Mouse (Mus musculus): ENCODE results near the gene Cmpk1. TPM values are rescaled to one million over a fixed set of nuclear protein-coding genes. Genes with fewer than 3 reads are reported as not detected.
"Not testable (repeated sequence)": the region's sequence is repeated elsewhere in the genome, so short reads cannot be mapped to it uniquely, and the experiment has no call there.

The Cmpk1 gene
- total RNA-seq (2015; ENCODE audit: low replicate concordance) (21.3 and 43.2 TPM in 2 replicates), total RNA-seq (2017; ENCODE audit: low replicate concordance) (28.8 and 51.5 TPM in 2 replicates)

DNA sequence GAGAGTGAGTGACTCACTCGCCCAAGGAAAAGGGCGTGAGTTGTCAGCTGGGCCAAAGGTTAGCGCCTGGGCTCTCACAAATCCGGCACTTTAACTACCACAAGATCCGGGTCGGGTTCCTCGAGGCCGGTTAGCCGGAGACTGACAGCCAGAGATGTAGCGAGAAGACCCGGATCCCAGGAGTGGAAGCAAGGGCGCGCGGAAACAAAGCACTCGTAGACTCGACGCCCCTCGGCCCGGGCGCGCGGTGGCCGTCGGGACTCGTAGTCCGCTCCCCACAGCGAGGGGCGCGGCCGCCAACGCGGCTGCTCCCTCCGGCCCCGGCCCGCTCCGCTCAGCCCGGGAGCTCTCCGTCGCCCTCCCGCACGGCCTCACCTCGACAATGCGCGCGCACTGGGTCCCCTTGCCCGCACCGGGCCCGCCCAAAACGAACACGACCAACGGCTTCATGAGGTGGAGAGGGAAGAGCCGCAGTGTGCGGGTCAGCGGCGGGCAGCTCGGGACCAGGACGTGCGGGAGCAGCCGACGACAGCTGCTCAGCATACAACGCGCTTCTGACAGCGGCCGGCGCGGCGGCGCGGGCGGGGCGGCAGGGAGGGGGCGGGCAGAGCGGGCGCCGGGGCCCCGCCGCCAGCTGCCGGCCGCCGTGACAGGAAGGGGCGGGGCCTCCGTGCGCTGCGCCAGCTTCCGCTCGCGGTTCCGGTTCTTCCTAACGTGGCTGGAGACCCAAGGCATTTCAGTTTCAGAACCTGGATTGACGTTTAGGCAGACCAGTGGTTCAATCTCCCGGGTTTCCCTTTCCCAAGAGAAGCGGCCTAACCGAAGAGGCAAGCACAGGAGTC lies at the start of gene Cmpk1:
Gene Cmpk1 (minus strand): TSS at position 651 of the 842 bp plus-strand sequence.
- ATAC-seq (replicated peaks; ENCODE audit: low FRiP score, poor library complexity, severe bottlenecking), result peak; percentile 87

DNA sequence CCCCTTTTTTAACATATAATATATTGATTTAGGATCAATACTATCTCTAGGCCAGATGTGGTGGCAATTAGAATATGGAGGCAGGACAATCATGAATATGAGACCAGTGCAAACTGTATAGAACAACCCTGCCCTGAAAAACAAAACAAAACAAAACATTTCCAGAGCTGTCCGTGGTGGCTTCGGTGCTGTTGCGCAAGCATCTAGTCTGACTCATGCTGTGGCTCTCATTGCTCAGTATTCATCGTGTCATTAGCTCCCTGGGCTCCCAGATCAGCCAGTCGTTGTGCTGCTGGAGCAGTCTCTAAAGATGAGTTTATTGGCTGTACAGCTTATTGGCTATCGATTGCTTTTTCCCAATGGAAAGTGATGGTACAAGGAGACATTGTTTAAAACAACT lies 48.0 kb upstream of the Cmpk1 start:
- ATAC-seq (replicated peaks; ENCODE audit: low FRiP score, poor library complexity, severe bottlenecking), result no peak

GRCm38 (mm10) chr4:115019997-115020396 lies 33.0 kb upstream of the Cmpk1 start:
- no peak for ATAC-seq (replicated peaks; ENCODE audit: low FRiP score, poor library complexity, severe bottlenecking)

DNA sequence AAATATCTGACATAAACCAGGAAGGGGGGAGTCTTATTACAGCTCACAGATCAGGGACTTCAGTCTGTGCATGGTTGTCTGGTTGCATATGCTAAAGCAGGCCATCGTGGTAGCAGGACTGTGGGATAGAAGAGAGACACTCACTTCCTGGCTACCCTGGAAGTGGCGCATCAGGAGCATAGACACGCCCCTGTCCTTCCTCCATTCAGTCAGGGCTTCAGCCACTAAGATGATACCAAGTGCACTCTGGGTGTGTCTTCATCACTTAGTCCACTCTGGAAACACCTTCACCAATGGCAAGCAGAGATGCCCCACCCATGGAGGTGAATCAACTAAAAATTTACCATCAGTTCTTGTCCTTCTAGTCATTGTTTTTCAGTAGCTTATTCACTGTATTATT lies 27.2 kb upstream of the Cmpk1 start:
- no peak for ATAC-seq (replicated peaks; ENCODE audit: low FRiP score, poor library complexity, severe bottlenecking)

- ATAC-seq (replicated peaks; ENCODE audit: low FRiP score, poor library complexity, severe bottlenecking), result peak; percentile 22
These were observed 13.4 kb upstream of the Cmpk1 start for GRCm38 (mm10) chr4:115000429-115000795.

- peak; percentile 98 for ATAC-seq (replicated peaks; ENCODE audit: low FRiP score, poor library complexity, severe bottlenecking)
These were observed 12.9 kb upstream of the Cmpk1 start, which contains the start of gene Stil for GRCm38 (mm10) chr4:114999773-115000428. TSS of gene Stil (plus strand) at chr4:115000159.

DNA sequence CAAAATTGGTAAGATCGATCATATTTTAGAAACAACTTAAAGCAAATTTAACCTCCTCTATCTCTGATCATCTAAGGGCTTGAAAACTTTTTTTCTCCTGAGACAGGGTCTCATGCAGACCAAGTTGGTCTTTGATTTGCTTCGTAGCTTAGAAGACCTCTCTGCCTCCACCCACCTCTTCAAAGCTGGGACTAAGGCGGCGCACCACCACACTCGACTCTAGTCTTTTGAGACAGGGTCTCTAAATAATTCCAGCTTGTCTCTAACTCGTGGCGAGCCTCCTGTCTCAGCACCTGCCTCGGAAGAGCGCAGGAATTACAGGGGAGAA lies 12.4 kb upstream of the Cmpk1 start:
- ATAC-seq (replicated peaks; ENCODE audit: low FRiP score, poor library complexity, severe bottlenecking), result no peak

GRCm38 (mm10) chr4:114997051-114997450 lies 10.0 kb upstream of the Cmpk1 start:
- no peak for ATAC-seq (replicated peaks; ENCODE audit: low FRiP score, poor library complexity, severe bottlenecking)

DNA sequence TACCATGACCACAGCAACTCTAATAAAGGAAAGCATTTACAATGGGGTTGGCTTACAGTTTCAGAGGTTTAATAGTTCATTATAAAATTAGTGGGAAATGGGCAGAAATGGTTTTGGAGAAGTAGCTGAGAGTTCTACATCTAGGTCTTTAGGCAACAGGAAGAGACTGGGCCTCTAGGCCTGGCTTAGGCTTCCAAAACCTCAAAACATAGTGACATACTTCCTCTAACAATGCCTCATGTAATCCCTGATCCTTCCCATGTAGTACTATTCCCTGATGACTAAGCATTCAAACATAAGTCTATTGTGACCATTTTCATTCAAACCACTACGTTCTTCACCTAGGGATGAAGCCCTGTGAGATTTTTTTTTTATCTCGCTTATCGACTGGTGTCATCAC lies 7.2 kb upstream of the Cmpk1 start:
- no peak for ATAC-seq (replicated peaks; ENCODE audit: low FRiP score, poor library complexity, severe bottlenecking)

DNA sequence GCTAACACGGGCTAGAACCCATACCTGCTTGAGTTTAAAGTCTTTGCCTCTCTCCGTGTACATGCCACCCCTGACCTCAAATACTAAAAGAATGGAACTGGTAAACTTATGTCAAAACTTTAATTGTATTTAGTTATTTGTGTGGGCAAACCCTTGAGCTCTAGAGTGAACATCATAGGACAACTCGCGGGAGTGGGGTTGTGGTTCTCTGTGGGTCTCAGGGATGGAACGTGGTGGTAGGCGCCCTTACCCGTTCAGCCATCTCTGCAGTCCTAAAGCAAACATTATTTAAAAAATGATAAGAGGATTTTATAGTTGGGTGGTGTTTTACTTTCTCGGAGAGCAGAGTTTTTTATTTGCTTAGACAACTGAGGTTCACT lies 840 bp downstream of the Cmpk1 start:
- peak; percentile 41 for ATAC-seq (replicated peaks; ENCODE audit: low FRiP score, poor library complexity, severe bottlenecking)

DNA sequence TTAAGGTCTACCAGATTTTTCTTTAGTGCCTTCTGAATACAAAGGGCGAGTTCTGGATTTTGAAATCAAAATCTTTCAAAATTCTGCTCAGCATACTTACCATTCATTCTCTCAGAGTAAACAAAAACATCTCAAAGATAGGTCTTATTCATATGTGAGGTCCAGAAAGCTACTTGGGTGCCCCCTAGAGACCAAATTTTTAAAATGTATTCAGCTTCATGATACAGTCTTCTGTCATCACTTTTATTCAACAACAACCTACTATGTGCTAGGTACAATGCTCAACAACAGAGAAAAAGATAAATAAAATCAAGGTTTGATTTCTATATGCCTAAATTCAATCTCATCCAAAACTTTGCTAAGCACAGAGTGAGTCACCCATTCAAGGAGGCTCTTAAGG lies 4.0 kb downstream of the Cmpk1 start:
- ATAC-seq (replicated peaks; ENCODE audit: low FRiP score, poor library complexity, severe bottlenecking), result no peak

DNA sequence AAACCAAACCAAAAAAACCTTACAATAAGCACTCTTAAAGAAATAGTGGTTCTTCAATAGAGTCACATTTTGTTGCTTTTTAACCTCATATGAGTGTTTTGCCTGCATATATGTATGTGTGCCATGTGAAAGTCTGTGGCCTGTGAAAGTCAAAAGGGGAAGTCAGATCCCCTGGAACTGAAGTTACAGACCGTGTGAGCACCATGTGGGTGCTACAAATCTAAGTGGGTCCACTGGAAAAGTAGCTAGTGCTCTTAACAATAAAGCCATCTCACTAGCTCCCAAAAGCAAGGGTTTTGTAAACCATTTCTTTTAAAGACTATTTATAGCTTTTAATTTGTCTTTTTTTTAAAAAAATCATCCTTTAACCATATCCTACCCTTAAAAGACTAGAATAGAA lies 4.4 kb downstream of the Cmpk1 start:
- ATAC-seq (replicated peaks; ENCODE audit: low FRiP score, poor library complexity, severe bottlenecking), result no peak

GRCm38 (mm10) chr4:114973229-114973740 lies 13.8 kb downstream of the Cmpk1 start:
- no peak for ATAC-seq (replicated peaks; ENCODE audit: low FRiP score, poor library complexity, severe bottlenecking)

DNA sequence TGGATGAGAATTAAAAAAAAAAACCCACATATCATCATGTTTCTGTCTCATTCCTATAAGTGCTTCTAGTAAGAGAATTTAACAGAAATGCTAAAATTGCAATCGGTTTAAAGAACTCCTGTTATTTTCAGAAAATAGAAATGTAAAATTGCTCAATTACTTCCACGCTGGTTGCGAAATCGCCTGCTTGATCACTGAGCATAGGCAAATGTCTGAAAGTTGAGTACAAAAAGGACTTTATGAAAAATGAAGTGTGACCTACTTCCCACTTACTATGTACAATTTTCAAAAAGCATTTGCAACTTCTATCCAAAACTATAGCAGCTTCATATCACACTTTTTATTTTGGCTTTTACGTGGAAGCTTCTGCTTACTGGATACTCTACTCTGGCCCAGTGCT lies 16.3 kb downstream of the Cmpk1 start:
- ATAC-seq (replicated peaks; ENCODE audit: low FRiP score, poor library complexity, severe bottlenecking), result no peak

GRCm38 (mm10) chr4:114960881-114961280 lies 26.2 kb downstream of the Cmpk1 start:
- ATAC-seq (replicated peaks; ENCODE audit: low FRiP score, poor library complexity, severe bottlenecking), result not testable (repeated sequence)

DNA sequence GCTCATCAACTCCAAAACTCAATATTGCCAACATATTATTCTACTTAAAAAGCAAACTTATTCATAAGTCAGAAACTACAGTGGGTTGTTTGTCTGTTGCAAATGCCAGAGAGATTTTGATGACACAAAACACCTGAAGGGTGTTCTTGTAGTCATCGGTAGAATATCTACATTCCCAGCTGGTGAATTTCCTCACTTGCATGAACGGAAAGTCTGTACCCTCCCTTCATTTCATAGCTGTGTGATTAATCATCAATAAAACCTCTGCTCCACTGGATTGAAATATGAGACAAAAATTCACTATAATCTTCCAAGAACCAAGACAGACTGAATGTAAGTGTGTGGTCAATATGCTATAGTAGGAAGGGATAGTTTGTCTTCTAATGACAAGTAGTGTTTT lies 27.5 kb downstream of the Cmpk1 start:
- ATAC-seq (replicated peaks; ENCODE audit: low FRiP score, poor library complexity, severe bottlenecking), result no peak

GRCm38 (mm10) chr4:114958786-114959185 lies 28.3 kb downstream of the Cmpk1 start:
- no peak for ATAC-seq (replicated peaks; ENCODE audit: low FRiP score, poor library complexity, severe bottlenecking)

- ATAC-seq (replicated peaks; ENCODE audit: low FRiP score, poor library complexity, severe bottlenecking), result no peak
These were observed 28.8 kb downstream of the Cmpk1 start for GRCm38 (mm10) chr4:114958231-114958630.

GRCm38 (mm10) chr4:114957403-114957802 lies 29.6 kb downstream of the Cmpk1 start:
- ATAC-seq (replicated peaks; ENCODE audit: low FRiP score, poor library complexity, severe bottlenecking), result no peak

- ATAC-seq (replicated peaks; ENCODE audit: low FRiP score, poor library complexity, severe bottlenecking), result no peak
These were observed 33.9 kb downstream of the Cmpk1 start for GRCm38 (mm10) chr4:114953172-114953571.

- ATAC-seq (replicated peaks; ENCODE audit: low FRiP score, poor library complexity, severe bottlenecking), result no peak
These were observed 39.1 kb downstream of the Cmpk1 start for GRCm38 (mm10) chr4:114947852-114948481.
